Mouse (Mus musculus) thymus, postnatal 10 days (tissue): Measurements from ENCODE around the gene Gpr162.

Experiments
- DNase-seq, 2 experiments: peaks; one replicate each; pipeline ENCODE4 v3.0.0; 2021; ENCODE audit warnings: low spot score in 2 of 2

Gene Gpr162

GRCm38 (mm10) chr6:124881821-124882220 lies 18.0 kb upstream of the Gpr162 start:
- DNase-seq = no peak

- peak; percentile 71 to 82 for DNase-seq
These were observed 15.6 kb upstream of the Gpr162 start for GRCm38 (mm10) chr6:124879390-124879789.

GRCm38 (mm10) chr6:124874348-124874747 lies 10.6 kb upstream of the Gpr162 start:
- no peak for DNase-seq

- DNase-seq = no peak
These were observed 2.8 kb upstream of the Gpr162 start for GRCm38 (mm10) chr6:124866560-124866959.

GRCm38 (mm10) chr6:124865766-124866362 lies 2.1 kb upstream of the Gpr162 start:
- no peak for DNase-seq

- DNase-seq = peak; percentile 78 to 83
These were observed 592 bp downstream of the Gpr162 start for GRCm38 (mm10) chr6:124863125-124863657.

- no peak for DNase-seq
These were observed 1.2 kb downstream of the Gpr162 start for GRCm38 (mm10) chr6:124862406-124863124.

- no peak for DNase-seq
These were observed 2.0 kb downstream of the Gpr162 start for GRCm38 (mm10) chr6:124861802-124862201.

- DNase-seq = no peak
These were observed 2.5 kb downstream of the Gpr162 start for GRCm38 (mm10) chr6:124861266-124861665.

GRCm38 (mm10) chr6:124860511-124860910 lies 3.3 kb downstream of the Gpr162 start:
- DNase-seq = no peak

GRCm38 (mm10) chr6:124859725-124860124 lies 4.1 kb downstream of the Gpr162 start:
- peak; percentile 82 to 94 for DNase-seq

- no peak for DNase-seq
These were observed 5.0 kb downstream of the Gpr162 start for GRCm38 (mm10) chr6:124858561-124859318.

GRCm38 (mm10) chr6:124857840-124858530 lies 5.8 kb downstream of the Gpr162 start:
- DNase-seq = no peak

- peak; percentile 76 to 79 for DNase-seq
These were observed 6.6 kb downstream of the Gpr162 start, which contains the start of gene P3h3 for GRCm38 (mm10) chr6:124856916-124857839. TSS of gene P3h3 (minus strand) at chr6:124857752.

- DNase-seq = no peak
These were observed 7.5 kb downstream of the Gpr162 start for GRCm38 (mm10) chr6:124856321-124856720.

- no peak for DNase-seq
These were observed 9.1 kb downstream of the Gpr162 start for GRCm38 (mm10) chr6:124854647-124855046.

- no peak for DNase-seq
These were observed 13.2 kb downstream of the Gpr162 start for GRCm38 (mm10) chr6:124850535-124850934.

- DNase-seq = peak; percentile 89 to 97
These were observed 16.5 kb downstream of the Gpr162 start for GRCm38 (mm10) chr6:124847305-124847704.

GRCm38 (mm10) chr6:124840241-124841167 lies 23.3 kb downstream of the Gpr162 start, which contains the start of gene Gnb3:
TSS of gene Gnb3 (minus strand) at chr6:124840275.
- no peak for DNase-seq
